Mouse (Mus musculus) embryonic facial prominence, embryonic 13.5 days (tissue): Measurements from ENCODE around the gene 4930503B20Rik. TPM values are rescaled to one million over a fixed set of nuclear protein-coding genes. Genes with fewer than 3 reads are reported as not detected.

Source experiments
- ATAC-seq: fragments of 200-750 bp; cut with Nextera tagmentation; 2 replicates; pipeline ENCODE4 v1.8.0; 2017; ENCODE audit warnings: low read depth; ENCODE audit not compliant: insufficient number of reproducible peaks, insufficient read depth, low FRiP score, low TSS enrichment
- H3K27ac ChIP-seq: fragments of 300-500 bp; sonication (generic); 2 replicates; pipeline ENCODE4 v1.5.1; 2015; ENCODE audit warnings: moderate library complexity, mild to moderate bottlenecking, inconsistent platforms
- H3K27me3 ChIP-seq: fragments of 300-500 bp; sonication (generic); 2 replicates; pipeline ENCODE4 v1.6.1; 2015; ENCODE audit warnings: mild to moderate bottlenecking, inconsistent platforms
- H3K36me3 ChIP-seq: fragments of 300-500 bp; sonication (generic); 2 replicates; pipeline ENCODE4 v1.6.1; 2015; ENCODE audit warnings: mild to moderate bottlenecking, inconsistent platforms
- H3K4me1 ChIP-seq: fragments of 300-500 bp; sonication (generic); 2 replicates; pipeline ENCODE4 v1.6.1; 2015; ENCODE audit warnings: inconsistent platforms
- H3K4me2 ChIP-seq: fragments of 300-500 bp; sonication (generic); 2 replicates; pipeline ENCODE4 v1.6.1; 2015; ENCODE audit warnings: moderate library complexity, mild to moderate bottlenecking, inconsistent platforms
- H3K4me3 ChIP-seq: fragments of 300-500 bp; sonication (generic); 2 replicates; pipeline ENCODE4 v1.5.1; 2015; ENCODE audit warnings: mild to moderate bottlenecking, inconsistent platforms
- H3K9ac ChIP-seq: fragments of 300-500 bp; sonication (generic); 2 replicates; pipeline ENCODE4 v1.6.1; 2015; ENCODE audit warnings: mild to moderate bottlenecking, inconsistent platforms
- H3K9me3 ChIP-seq: fragments of 300-500 bp; sonication (generic); 2 replicates; pipeline ENCODE4 v1.6.1; 2016; ENCODE audit warnings: inconsistent platforms
- WGBS: fragments of 180-500 bp; shearing (Covaris S2); methylation state at CpG from one replicate; pipeline ENCODE4 v1.1.7; 2015; ENCODE audit warnings: mixed read lengths; 5-methylcytosine and 5-hydroxymethylcytosine counted together
- polyA plus RNA-seq: library from polyadenylated mRNA; unstranded; fragments of >200 nt; fragmentation: Nextera tagmentation; extraction: Ambion mirVana; gene quantifications from 2 replicates; pipeline ENCODE4 v1.2.1, GENCODE M21; 2015

4930503B20Rik gene
- polyA plus RNA-seq, 1 experiment from 2014 or later = 0.13 TPM

- 0 out of 2 replicates have a peak, but pooled peaks cover 6% of the 10 kb centered on the region for H3K4me1 ChIP-seq
- H3K9ac ChIP-seq = no peak overlapping the region
- H3K27ac ChIP-seq = no peak overlapping the region
- ATAC-seq = no peak
- H3K36me3 ChIP-seq = no peaks in the 10 kb centered on the region
- no peaks in the 10 kb centered on the region for H3K27me3 ChIP-seq
- no peak overlapping the region for H3K4me3 ChIP-seq
- no peaks in the 10 kb centered on the region for H3K9me3 ChIP-seq
- WGBS = 95% methylated on average over 10 of the region's 10 CpGs
- no peak overlapping the region for H3K4me2 ChIP-seq
Observed at GRCm38 (mm10) chr3:146650716-146651115, 401 bp downstream of the 4930503B20Rik start.

GRCm38 (mm10) chr3:146649311-146649894, 1.7 kb downstream of the 4930503B20Rik start:
- Histone ChIP-seq H3K36me3 (no peaks in the 10 kb centered on the region), H3K9ac (no peak overlapping the region), H3K4me1 (0 out of 2 replicates have a peak, but pooled peaks cover 6% of the 10 kb centered on the region), H3K27me3 (no peaks in the 10 kb centered on the region), H3K27ac (no peak overlapping the region), H3K4me3 (no peak overlapping the region), H3K4me2 (no peak overlapping the region), H3K9me3 (no peaks in the 10 kb centered on the region)
- WGBS = 42% methylated on average over 10 of the region's 10 CpGs
- ATAC-seq = no peak

GRCm38 (mm10) chr3:146641818-146642427, 9.2 kb downstream of the 4930503B20Rik start:
- H3K4me2 ChIP-seq = no peak overlapping the region
- no peak overlapping the region for H3K27ac ChIP-seq
- no peak for ATAC-seq
- WGBS = 53% methylated on average over 4 of the region's 4 CpGs
- H3K27me3 ChIP-seq = no peaks in the 10 kb centered on the region
- no peak overlapping the region for H3K9ac ChIP-seq
- no peaks in the 10 kb centered on the region for H3K36me3 ChIP-seq
- no peak overlapping the region for H3K4me3 ChIP-seq
- H3K4me1 ChIP-seq = no peaks in the 10 kb centered on the region
- no peaks in the 10 kb centered on the region; the same call in 1 of the 2 replicates for H3K9me3 ChIP-seq

- 85% methylated on average over 5 of the region's 5 CpGs for WGBS
- no peak overlapping the region for H3K9ac ChIP-seq
- ATAC-seq = no peak
Observed at GRCm38 (mm10) chr3:146632506-146632905, 18.6 kb downstream of the 4930503B20Rik start.

GRCm38 (mm10) chr3:146628227-146628982, 22.7 kb downstream of the 4930503B20Rik start:
- no peak overlapping the region for H3K4me2 ChIP-seq
- H3K4me3 ChIP-seq = no peak overlapping the region
- H3K9ac ChIP-seq = no peak overlapping the region
- no peak for ATAC-seq
- H3K27me3 ChIP-seq = no peaks in the 10 kb centered on the region
- no peaks in the 10 kb centered on the region for H3K36me3 ChIP-seq
- H3K27ac ChIP-seq = no peak overlapping the region
- no peaks in the 10 kb centered on the region for H3K4me1 ChIP-seq
- H3K9me3 ChIP-seq = no peaks in the 10 kb centered on the region
- 53% methylated on average over 8 of the region's 8 CpGs for WGBS

More at GRCm38 (mm10) chr3:146632506-146632905, 18.6 kb downstream of the 4930503B20Rik start:
- Histone ChIP-seq H3K36me3 (no peaks in the 10 kb centered on the region), H3K9me3 (no peaks in the 10 kb centered on the region), H3K4me2 (no peak overlapping the region), H3K4me1 (no peaks in the 10 kb centered on the region), H3K4me3 (no peak overlapping the region), H3K27ac (no peak overlapping the region), H3K27me3 (no peaks in the 10 kb centered on the region)

- no peak overlapping the region for H3K9ac ChIP-seq
- WGBS = 86% methylated on average over 4 of the region's 4 CpGs
- no peak for ATAC-seq
- no peaks in the 10 kb centered on the region for H3K27me3 ChIP-seq
- no peak overlapping the region for H3K4me2 ChIP-seq
- H3K27ac ChIP-seq = no peak overlapping the region
- H3K36me3 ChIP-seq = no peaks in the 10 kb centered on the region
- no peaks in the 10 kb centered on the region for H3K4me1 ChIP-seq
- no peaks in the 10 kb centered on the region for H3K9me3 ChIP-seq
- H3K4me3 ChIP-seq = no peak overlapping the region
Observed at GRCm38 (mm10) chr3:146625766-146626165, 25.4 kb downstream of the 4930503B20Rik start.

- H3K27ac ChIP-seq = no peak overlapping the region
- no peaks in the 10 kb centered on the region for H3K27me3 ChIP-seq
- no peak for ATAC-seq
- H3K4me3 ChIP-seq = no peak overlapping the region
- H3K9ac ChIP-seq = no peak overlapping the region
- H3K9me3 ChIP-seq = no peaks in the 10 kb centered on the region
- no peaks in the 10 kb centered on the region for H3K4me1 ChIP-seq
- no peaks in the 10 kb centered on the region for H3K36me3 ChIP-seq
- no peak overlapping the region for H3K4me2 ChIP-seq
- WGBS = 84% methylated on average over 11 of the region's 11 CpGs
Observed at GRCm38 (mm10) chr3:146621966-146622365, 29.2 kb downstream of the 4930503B20Rik start.

GRCm38 (mm10) chr3:146620555-146621249, 30.4 kb downstream of the 4930503B20Rik start:
- H3K36me3 ChIP-seq = no peaks in the 10 kb centered on the region
- no peak overlapping the region for H3K9ac ChIP-seq
- H3K4me1 ChIP-seq = no peaks in the 10 kb centered on the region
- no peaks in the 10 kb centered on the region for H3K27me3 ChIP-seq
- no peak overlapping the region for H3K27ac ChIP-seq
- H3K4me2 ChIP-seq = no peak overlapping the region
- WGBS = 84% methylated on average over 14 of the region's 14 CpGs
- no peaks in the 10 kb centered on the region for H3K9me3 ChIP-seq
- ATAC-seq = no peak
- H3K4me3 ChIP-seq = no peak overlapping the region

- H3K36me3 ChIP-seq = no peaks in the 10 kb centered on the region
- no peaks in the 10 kb centered on the region for H3K9me3 ChIP-seq
- WGBS = 87% methylated on average over 10 of the region's 10 CpGs
- no peak overlapping the region for H3K4me2 ChIP-seq
- H3K4me1 ChIP-seq = no peaks in the 10 kb centered on the region
- no peak overlapping the region for H3K9ac ChIP-seq
- H3K4me3 ChIP-seq = no peak overlapping the region
- no peak overlapping the region for H3K27ac ChIP-seq
- ATAC-seq = no peak
- H3K27me3 ChIP-seq = no peaks in the 10 kb centered on the region
Observed at GRCm38 (mm10) chr3:146620101-146620500, 31.0 kb downstream of the 4930503B20Rik start.

GRCm38 (mm10) chr3:146618357-146618756, 32.8 kb downstream of the 4930503B20Rik start:
- Histone ChIP-seq H3K36me3 (no peaks in the 10 kb centered on the region), H3K9me3 (no peaks in the 10 kb centered on the region), H3K27me3 (no peaks in the 10 kb centered on the region), H3K27ac (no peak overlapping the region), H3K4me1 (no peaks in the 10 kb centered on the region), H3K9ac (no peak overlapping the region), H3K4me2 (no peak overlapping the region), H3K4me3 (no peak overlapping the region)
- 78% methylated on average over 4 of the region's 4 CpGs for WGBS
- no peak for ATAC-seq

- Histone ChIP-seq H3K4me2 (no peak overlapping the region), H3K9me3 (no peaks in the 10 kb centered on the region), H3K36me3 (no peaks in the 10 kb centered on the region), H3K4me1 (no peaks in the 10 kb centered on the region), H3K4me3 (no peak overlapping the region), H3K27me3 (no peaks in the 10 kb centered on the region), H3K9ac (no peak overlapping the region), H3K27ac (no peak overlapping the region)
- no peak for ATAC-seq
Observed at GRCm38 (mm10) chr3:146617946-146618345, 33.2 kb downstream of the 4930503B20Rik start.
